Mouse (Mus musculus) embryonic facial prominence, embryonic 12.5 days (tissue): ENCODE data around the gene Hlx. TPM values are rescaled to one million over a fixed set of nuclear protein-coding genes. Genes with fewer than 3 reads are reported as not detected.
A peak's percentile ranks its signal among the peaks of the same experiment; 100 is the strongest.

Experiments
- ATAC-seq: fragments of 200-750 bp; cut with Nextera tagmentation; 2 replicates; pipeline ENCODE4 v1.8.0; 2017; ENCODE audit not compliant: insufficient number of reproducible peaks, insufficient read depth, low FRiP score, low TSS enrichment
- H3K27ac ChIP-seq: fragments of 300-500 bp; sonication (generic); 2 replicates; pipeline ENCODE4 v1.5.1; 2016; ENCODE audit warnings: mild to moderate bottlenecking
- H3K27me3 ChIP-seq: fragments of 300-500 bp; sonication (generic); 2 replicates; pipeline ENCODE4 v1.6.1; 2016; ENCODE audit warnings: mild to moderate bottlenecking, moderate library complexity
- H3K36me3 ChIP-seq: fragments of 300-500 bp; sonication (generic); 2 replicates; pipeline ENCODE4 v1.6.1; 2016; ENCODE audit warnings: mild to moderate bottlenecking
- H3K4me1 ChIP-seq: fragments of 300-500 bp; sonication (generic); 2 replicates; pipeline ENCODE4 v1.6.1; 2016
- H3K4me2 ChIP-seq: fragments of 300-500 bp; sonication (generic); replicated peaks from 2 replicates; pipeline ENCODE4 v1.6.1; 2016; ENCODE audit warnings: mild to moderate bottlenecking, moderate library complexity
- H3K4me3 ChIP-seq: fragments of 300-500 bp; sonication (generic); 2 replicates; pipeline ENCODE4 v1.5.1; 2016; ENCODE audit warnings: mild to moderate bottlenecking
- H3K9ac ChIP-seq: fragments of 300-500 bp; sonication (generic); 2 replicates; pipeline ENCODE4 v1.6.1; 2016; ENCODE audit warnings: mild to moderate bottlenecking, moderate library complexity
- H3K9me3 ChIP-seq: fragments of 300-500 bp; sonication (generic); 2 replicates; pipeline ENCODE4 v1.6.1; 2016; ENCODE audit warnings: mild to moderate bottlenecking, moderate library complexity
- WGBS: fragments of 180-500 bp; shearing (Covaris S2); methylation state at CpG from one replicate; pipeline ENCODE4 v1.1.7; 2016; 5-methylcytosine and 5-hydroxymethylcytosine counted together
- polyA plus RNA-seq: library from polyadenylated mRNA; unstranded; fragments of >200 nt; fragmentation: Nextera tagmentation; extraction: Ambion mirVana; gene quantifications from 2 replicates; pipeline ENCODE4 v1.2.1, GENCODE M21; 2016

Gene Hlx
- polyA plus RNA-seq, 1 experiment from 2014 or later: 8.4 TPM

- Histone ChIP-seq H3K4me2 (no peak overlapping the region), H3K9ac (no peak overlapping the region), H3K27ac (no peak overlapping the region), H3K4me1 (no peaks in the 10 kb centered on the region), H3K9me3 (no peaks in the 10 kb centered on the region), H3K36me3 (no peaks in the 10 kb centered on the region), H3K4me3 (no peak overlapping the region), H3K27me3 (peaks cover 98% of the 10 kb centered on the region)
- ATAC-seq: no peak
- 2% methylated on average over 26 of the region's 26 CpGs for WGBS
Measured at GRCm38 (mm10) chr1:184720162-184721025, 12.0 kb downstream of the Hlx start.

GRCm38 (mm10) chr1:184718261-184719120 lies 13.9 kb downstream of the Hlx start:
- Histone ChIP-seq H3K9ac (no peak overlapping the region), H3K4me1 (no peaks in the 10 kb centered on the region), H3K9me3 (no peaks in the 10 kb centered on the region), H3K36me3 (no peaks in the 10 kb centered on the region), H3K27ac (no peak overlapping the region), H3K27me3 (peaks cover 98% of the 10 kb centered on the region), H3K4me3 (0 out of 2 replicates have a peak overlapping the region, but pooled peaks have one; percentile 5), H3K4me2 (peak overlapping the region; percentile 15)
- ATAC-seq: no peak
- under 1% methylated on average over 41 of the region's 41 CpGs for WGBS

- ATAC-seq: no peak
- WGBS: 3% methylated on average over 12 of the region's 12 CpGs
Measured at GRCm38 (mm10) chr1:184717691-184718200, 14.7 kb downstream of the Hlx start.

GRCm38 (mm10) chr1:184717016-184717568 lies 15.3 kb downstream of the Hlx start:
- WGBS: under 1% methylated on average over 18 of the region's 18 CpGs
- H3K4me1 ChIP-seq: no peaks in the 10 kb centered on the region
- no peak overlapping the region for H3K27ac ChIP-seq
- ATAC-seq: no peak
- H3K4me3 ChIP-seq: no peak overlapping the region
- H3K9ac ChIP-seq: no peak overlapping the region
- H3K36me3 ChIP-seq: no peaks in the 10 kb centered on the region
- H3K27me3 ChIP-seq: peaks cover 93% of the 10 kb centered on the region
- H3K9me3 ChIP-seq: no peaks in the 10 kb centered on the region
- H3K4me2 ChIP-seq: no peak overlapping the region

More at GRCm38 (mm10) chr1:184717691-184718200, 14.7 kb downstream of the Hlx start:
- Histone ChIP-seq H3K36me3 (no peaks in the 10 kb centered on the region), H3K27ac (no peak overlapping the region), H3K4me2 (no peak overlapping the region), H3K4me1 (no peaks in the 10 kb centered on the region), H3K27me3 (peaks cover 97% of the 10 kb centered on the region), H3K4me3 (no peak overlapping the region), H3K9me3 (no peaks in the 10 kb centered on the region), H3K9ac (no peak overlapping the region)

- Histone ChIP-seq H3K27ac (no peak overlapping the region), H3K9ac (no peak overlapping the region), H3K36me3 (no peaks in the 10 kb centered on the region), H3K4me1 (no peaks in the 10 kb centered on the region), H3K27me3 (peaks cover 83% of the 10 kb centered on the region), H3K4me2 (no peak overlapping the region), H3K9me3 (no peaks in the 10 kb centered on the region), H3K4me3 (no peak overlapping the region)
- 3% methylated on average over 6 of the region's 6 CpGs for WGBS
- ATAC-seq: no peak
Measured at GRCm38 (mm10) chr1:184716117-184716516, 16.3 kb downstream of the Hlx start.

- no peak overlapping the region for H3K4me3 ChIP-seq
- no peak overlapping the region for H3K4me2 ChIP-seq
- H3K9me3 ChIP-seq: no peaks in the 10 kb centered on the region
- H3K27ac ChIP-seq: no peak overlapping the region
- no peak for ATAC-seq
- no peaks in the 10 kb centered on the region for H3K36me3 ChIP-seq
- H3K4me1 ChIP-seq: no peaks in the 10 kb centered on the region
- no peak overlapping the region for H3K9ac ChIP-seq
- 28% methylated on average over 6 of the region's 6 CpGs for WGBS
- peaks cover 79% of the 10 kb centered on the region for H3K27me3 ChIP-seq
Measured at GRCm38 (mm10) chr1:184715693-184716092, 16.7 kb downstream of the Hlx start.

- Histone ChIP-seq H3K9me3 (no peaks in the 10 kb centered on the region), H3K4me3 (no peak overlapping the region), H3K36me3 (no peaks in the 10 kb centered on the region), H3K9ac (no peak overlapping the region), H3K4me1 (no peaks in the 10 kb centered on the region), H3K27ac (no peak overlapping the region), H3K27me3 (peaks cover 68% of the 10 kb centered on the region), H3K4me2 (no peak overlapping the region)
- ATAC-seq: no peak
- 23% methylated on average over 3 of the region's 3 CpGs for whole genome bisulfite sequencing
Measured at GRCm38 (mm10) chr1:184714515-184714914, 17.9 kb downstream of the Hlx start.

- no peak overlapping the region for H3K4me3 ChIP-seq
- no peak for ATAC-seq
- no peaks in the 10 kb centered on the region for H3K4me1 ChIP-seq
- H3K36me3 ChIP-seq: no peaks in the 10 kb centered on the region
- H3K9me3 ChIP-seq: no peaks in the 10 kb centered on the region
- 67% methylated on average over 5 of the region's 5 CpGs for WGBS
- peaks cover 67% of the 10 kb centered on the region for H3K27me3 ChIP-seq
- H3K27ac ChIP-seq: no peak overlapping the region
- H3K4me2 ChIP-seq: no peak overlapping the region
- no peak overlapping the region for H3K9ac ChIP-seq
Measured at GRCm38 (mm10) chr1:184713716-184714115, 18.7 kb downstream of the Hlx start.

GRCm38 (mm10) chr1:184707532-184708248 lies 24.7 kb downstream of the Hlx start:
- WGBS: 68% methylated on average over 4 of the region's 4 CpGs
- no peak overlapping the region for H3K4me3 ChIP-seq
- peaks cover 17% of the 10 kb centered on the region for H3K27me3 ChIP-seq
- no peaks in the 10 kb centered on the region for H3K4me1 ChIP-seq
- no peaks in the 10 kb centered on the region for H3K36me3 ChIP-seq
- no peak overlapping the region for H3K27ac ChIP-seq
- no peaks in the 10 kb centered on the region for H3K9me3 ChIP-seq
- ATAC-seq: no peak
- no peak overlapping the region for H3K9ac ChIP-seq
- no peak overlapping the region for H3K4me2 ChIP-seq

- H3K27me3 ChIP-seq: peaks cover 17% of the 10 kb centered on the region; the same call in 1 of the 2 replicates
- H3K36me3 ChIP-seq: no peaks in the 10 kb centered on the region
- H3K4me2 ChIP-seq: no peak overlapping the region
- WGBS: 36% methylated on average over 3 of the region's 3 CpGs
- no peaks in the 10 kb centered on the region for H3K4me1 ChIP-seq
- no peak overlapping the region for H3K9ac ChIP-seq
- H3K4me3 ChIP-seq: no peak overlapping the region
- no peak for ATAC-seq
- no peaks in the 10 kb centered on the region for H3K9me3 ChIP-seq
- no peak overlapping the region for H3K27ac ChIP-seq
Measured at GRCm38 (mm10) chr1:184704901-184705300, 27.5 kb downstream of the Hlx start.

GRCm38 (mm10) chr1:184699295-184699694 lies 33.1 kb downstream of the Hlx start:
- Histone ChIP-seq H3K9me3 (no peaks in the 10 kb centered on the region), H3K27ac (no peak overlapping the region), H3K27me3 (0 out of 2 replicates have a peak, but pooled peaks cover 2% of the 10 kb centered on the region), H3K4me2 (no peak overlapping the region), H3K9ac (no peak overlapping the region), H3K4me1 (no peaks in the 10 kb centered on the region), H3K4me3 (no peak overlapping the region), H3K36me3 (no peaks in the 10 kb centered on the region)
- no peak for ATAC-seq
- 93% methylated on average over 1 of the region's 1 CpGs for WGBS
